Mouse (Mus musculus) stomach, embryonic 15.5 days (tissue): Measurements from ENCODE around the gene Auts2. TPM values are rescaled to one million over a fixed set of nuclear protein-coding genes. Genes with fewer than 3 reads are reported as not detected.

Experiments
- ATAC-seq: fragments of 200-750 bp; cut with Nextera tagmentation; 2 replicates; pipeline ENCODE4 v1.8.0; 2017; ENCODE audit warnings: low read depth, moderate number of reproducible peaks, moderate TSS enrichment; ENCODE audit not compliant: insufficient read depth, low FRiP score
- H3K27ac ChIP-seq: fragments of 300-500 bp; sonication (generic); 2 replicates; pipeline ENCODE4 v1.5.1; 2015; ENCODE audit warnings: mild to moderate bottlenecking, inconsistent platforms
- H3K27me3 ChIP-seq: fragments of 300-500 bp; sonication (generic); replicated peaks from 2 replicates; pipeline ENCODE4 v1.6.1; 2015; ENCODE audit warnings: inconsistent platforms
- H3K36me3 ChIP-seq: fragments of 300-500 bp; sonication (generic); 2 replicates; pipeline ENCODE4 v1.6.1; 2015; ENCODE audit warnings: inconsistent platforms
- H3K4me1 ChIP-seq: fragments of 300-500 bp; sonication (generic); 2 replicates; pipeline ENCODE4 v1.6.1; 2015; ENCODE audit warnings: inconsistent platforms
- H3K4me2 ChIP-seq: fragments of 300-500 bp; sonication (generic); 2 replicates; pipeline ENCODE4 v1.6.1; 2015; ENCODE audit warnings: mild to moderate bottlenecking, inconsistent platforms
- H3K4me3 ChIP-seq: fragments of 300-500 bp; sonication (generic); replicated peaks from 2 replicates; pipeline ENCODE4 v1.5.1; 2015; ENCODE audit warnings: inconsistent platforms
- H3K9ac ChIP-seq: fragments of 300-500 bp; sonication (generic); 2 replicates; pipeline ENCODE4 v1.6.1; 2015; ENCODE audit warnings: inconsistent platforms
- H3K9me3 ChIP-seq: fragments of 300-500 bp; sonication (generic); 2 replicates; pipeline ENCODE4 v1.6.1; 2016; ENCODE audit warnings: inconsistent platforms
- WGBS: fragments of 180-500 bp; shearing (Covaris S2); methylation state at CpG from one replicate; pipeline ENCODE4 v1.1.7; 2015; 5-methylcytosine and 5-hydroxymethylcytosine counted together
- polyA plus RNA-seq: library from polyadenylated mRNA; unstranded; fragments of >200 nt; fragmentation: Nextera tagmentation; extraction: Ambion mirVana; gene quantifications from 2 replicates; pipeline ENCODE4 v1.2.1, GENCODE M21; 2015

Auts2 gene
- polyA plus RNA-seq, 1 experiment from 2014 or later, result 25.5 TPM

GRCm38 (mm10) chr5:132029038-132029437 lies 514.1 kb downstream of the Auts2 start:
- H3K27me3 ChIP-seq, result no peaks in the 10 kb centered on the region
- no peak for ATAC-seq
- 55% methylated on average over 12 of the region's 12 CpGs for WGBS
- no peak overlapping the region for H3K27ac ChIP-seq
- H3K4me1 ChIP-seq, result no peaks in the 10 kb centered on the region
- no peak overlapping the region for H3K9ac ChIP-seq
- no peaks in the 10 kb centered on the region for H3K9me3 ChIP-seq
- no peaks in the 10 kb centered on the region for H3K36me3 ChIP-seq
- no peak overlapping the region for H3K4me2 ChIP-seq
- no peak overlapping the region for H3K4me3 ChIP-seq

DNA sequence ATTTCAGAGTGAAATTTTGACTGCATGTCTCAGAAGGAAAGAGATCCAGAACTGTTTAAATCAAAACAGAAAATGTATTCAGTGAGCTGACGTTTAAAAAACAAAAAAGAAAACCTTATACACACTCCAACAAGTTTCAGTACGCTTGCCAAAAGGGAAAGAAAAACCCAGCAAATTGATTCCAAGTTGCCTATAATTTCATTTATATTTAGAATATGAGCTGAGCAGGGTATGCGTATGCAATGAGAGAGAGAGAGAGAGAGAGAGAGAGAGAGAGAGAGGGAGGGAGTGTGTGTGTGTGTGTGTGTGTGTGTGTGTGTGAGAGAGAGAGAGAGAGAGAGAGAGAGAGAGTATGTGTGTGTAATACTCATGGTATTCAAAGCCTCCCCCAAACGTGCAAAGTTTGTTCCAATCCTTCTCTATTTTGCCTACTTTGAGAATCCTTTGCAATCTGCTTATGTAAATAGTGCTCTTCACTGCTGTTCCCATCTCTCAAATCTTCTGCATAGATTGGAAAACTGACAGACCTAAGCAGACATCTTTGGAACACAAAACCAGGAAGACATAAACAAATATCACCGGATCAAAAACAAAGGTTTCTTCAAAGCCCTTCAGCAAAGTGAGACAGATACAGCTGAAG lies 515.2 kb downstream of the Auts2 start:
- no peak overlapping the region for H3K9ac ChIP-seq
- H3K36me3 ChIP-seq, result no peaks in the 10 kb centered on the region
- WGBS, result 48% methylated on average over 5 of the region's 5 CpGs
- ATAC-seq, result no peak
- H3K4me1 ChIP-seq, result no peaks in the 10 kb centered on the region
- H3K4me3 ChIP-seq, result no peak overlapping the region
- no peak overlapping the region for H3K4me2 ChIP-seq
- H3K27ac ChIP-seq, result no peak overlapping the region
- H3K27me3 ChIP-seq, result no peaks in the 10 kb centered on the region
- H3K9me3 ChIP-seq, result no peaks in the 10 kb centered on the region

GRCm38 (mm10) chr5:132013296-132013695 lies 529.8 kb downstream of the Auts2 start:
- 91% methylated on average over 7 of the region's 7 CpGs for WGBS
- no peak for ATAC-seq
- Histone ChIP-seq H3K4me2 (no peak overlapping the region), H3K9ac (no peak overlapping the region), H3K27me3 (no peaks in the 10 kb centered on the region), H3K4me1 (no peaks in the 10 kb centered on the region), H3K4me3 (no peak overlapping the region), H3K27ac (no peak overlapping the region), H3K9me3 (no peaks in the 10 kb centered on the region), H3K36me3 (no peaks in the 10 kb centered on the region)

DNA sequence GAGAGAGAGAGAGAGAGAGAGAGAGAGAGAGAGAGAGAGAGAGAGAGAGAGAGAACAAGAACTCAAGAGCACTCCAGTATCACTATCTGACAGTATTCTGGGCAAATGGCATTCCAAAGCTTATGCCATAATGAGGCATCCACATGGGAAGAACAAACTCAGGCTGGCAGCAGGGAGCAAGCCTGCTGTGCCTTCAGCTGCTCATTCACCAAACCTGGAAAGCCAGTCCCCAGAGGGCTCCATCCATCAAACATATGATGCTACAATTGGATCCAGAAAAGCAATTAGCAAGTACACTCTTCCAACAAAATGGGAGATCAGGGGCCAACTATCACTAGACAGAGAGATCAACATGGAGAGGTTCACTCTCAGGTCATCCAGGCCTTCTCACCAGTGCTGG lies 531.3 kb downstream of the Auts2 start:
- no peaks in the 10 kb centered on the region for H3K4me1 ChIP-seq
- H3K27me3 ChIP-seq, result no peaks in the 10 kb centered on the region
- H3K4me3 ChIP-seq, result no peak overlapping the region
- ATAC-seq, result no peak
- no peak overlapping the region for H3K27ac ChIP-seq
- no peak overlapping the region for H3K4me2 ChIP-seq
- no peaks in the 10 kb centered on the region for H3K9me3 ChIP-seq
- H3K9ac ChIP-seq, result no peak overlapping the region
- no peaks in the 10 kb centered on the region for H3K36me3 ChIP-seq

DNA sequence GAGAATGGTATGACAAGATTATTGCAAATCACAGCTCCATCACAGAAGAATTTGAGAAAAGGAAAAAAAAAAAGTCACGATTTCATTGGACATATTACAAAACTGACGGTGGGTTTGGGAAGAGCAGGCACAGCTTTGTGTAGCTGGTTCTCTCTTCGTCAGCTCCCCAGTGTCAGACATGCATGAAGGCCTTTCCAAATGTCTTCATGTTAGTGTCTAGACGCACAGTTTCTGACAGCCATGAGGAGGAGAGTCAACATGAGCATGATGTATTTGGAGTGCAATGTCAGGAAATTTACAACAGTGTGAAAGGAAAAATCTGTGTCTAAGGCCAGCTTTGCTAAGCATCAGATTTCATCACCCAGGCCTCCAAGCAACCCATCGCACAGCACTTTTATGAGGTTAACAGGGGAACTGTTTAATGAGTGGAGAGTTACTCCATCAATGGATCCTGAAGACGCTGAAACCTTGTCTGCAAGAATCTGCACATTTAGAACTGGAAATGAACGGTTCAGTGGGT lies 534.4 kb downstream of the Auts2 start:
- Histone ChIP-seq H3K36me3 (no peaks in the 10 kb centered on the region), H3K9me3 (no peaks in the 10 kb centered on the region), H3K4me2 (no peak overlapping the region), H3K27ac (no peak overlapping the region), H3K9ac (no peak overlapping the region), H3K4me3 (no peak overlapping the region), H3K27me3 (no peaks in the 10 kb centered on the region), H3K4me1 (no peaks in the 10 kb centered on the region)
- 47% methylated on average over 7 of the region's 7 CpGs for WGBS
- ATAC-seq, result no peak

GRCm38 (mm10) chr5:132007907-132008306 lies 535.2 kb downstream of the Auts2 start:
- Histone ChIP-seq H3K4me2 (no peak overlapping the region), H3K9me3 (no peaks in the 10 kb centered on the region), H3K4me1 (no peaks in the 10 kb centered on the region), H3K27ac (no peak overlapping the region), H3K27me3 (no peaks in the 10 kb centered on the region), H3K4me3 (no peak overlapping the region), H3K9ac (no peak overlapping the region), H3K36me3 (no peaks in the 10 kb centered on the region)
- 89% methylated on average over 4 of the region's 4 CpGs for WGBS
- no peak for ATAC-seq

DNA sequence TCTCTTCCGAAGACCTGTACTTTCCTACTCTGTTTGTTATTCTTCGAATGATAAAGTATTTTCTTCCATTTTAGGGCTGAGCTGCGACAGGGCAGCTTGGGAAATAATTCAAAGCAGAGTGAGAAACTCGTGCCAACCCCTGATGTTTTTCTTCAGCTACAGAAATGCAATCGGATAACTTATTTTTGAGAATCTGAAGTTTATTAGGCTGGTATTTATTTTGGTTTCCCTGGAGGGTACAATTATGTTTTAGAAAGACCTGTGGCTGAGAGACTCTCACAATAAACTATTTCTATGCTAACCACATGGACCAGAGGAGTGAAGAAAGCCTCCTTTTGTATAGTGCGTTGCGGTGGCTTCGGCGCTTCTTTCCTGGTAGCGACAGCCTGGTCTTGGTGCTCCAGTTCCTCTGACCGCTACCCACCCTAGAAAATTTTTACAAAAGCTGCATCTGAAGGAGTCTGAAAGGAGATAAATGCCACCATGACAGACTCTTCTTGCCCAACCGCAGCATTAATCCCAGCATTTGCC lies 550.4 kb downstream of the Auts2 start:
- ATAC-seq, result no peak
- H3K9me3 ChIP-seq, result no peaks in the 10 kb centered on the region
- no peak overlapping the region for H3K9ac ChIP-seq

DNA sequence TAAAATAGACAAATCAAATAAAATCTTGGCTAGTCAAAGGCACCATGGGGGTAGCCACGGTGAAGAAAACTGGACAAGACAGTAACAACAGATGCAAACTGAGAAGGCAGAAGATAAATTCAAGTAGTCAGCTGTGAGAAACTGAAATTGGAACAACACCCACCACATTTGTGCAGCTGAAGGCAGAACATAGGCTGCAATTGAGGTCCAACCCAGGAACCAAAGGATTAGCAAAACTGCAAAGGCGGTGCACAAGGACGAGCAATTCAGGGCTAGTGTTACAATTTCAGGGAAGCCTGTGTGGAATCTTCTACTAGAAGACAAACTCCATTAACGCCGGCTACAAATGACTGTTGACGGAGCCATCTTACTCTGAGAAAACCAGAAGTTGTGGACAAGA lies 550.9 kb downstream of the Auts2 start:
- Histone ChIP-seq H3K4me3 (no peak overlapping the region), H3K4me2 (no peak overlapping the region), H3K27ac (0 out of 2 replicates have a peak overlapping the region, but pooled peaks have one; percentile 40), H3K27me3 (no peaks in the 10 kb centered on the region), H3K9me3 (no peaks in the 10 kb centered on the region), H3K9ac (no peak overlapping the region), H3K4me1 (no peaks in the 10 kb centered on the region), H3K36me3 (no peaks in the 10 kb centered on the region)
- no peak for ATAC-seq
- 65% methylated on average over 6 of the region's 6 CpGs for WGBS

More for the DNA sequence above, 550.4 kb downstream of the Auts2 start:
- Histone ChIP-seq H3K4me1 (no peaks in the 10 kb centered on the region), H3K36me3 (no peaks in the 10 kb centered on the region), H3K27ac (peak overlapping the region; percentile 40; the same call in 1 of the 2 replicates), H3K4me2 (no peak overlapping the region), H3K4me3 (no peak overlapping the region), H3K27me3 (no peaks in the 10 kb centered on the region)
- WGBS, result 65% methylated on average over 12 of the region's 12 CpGs

DNA sequence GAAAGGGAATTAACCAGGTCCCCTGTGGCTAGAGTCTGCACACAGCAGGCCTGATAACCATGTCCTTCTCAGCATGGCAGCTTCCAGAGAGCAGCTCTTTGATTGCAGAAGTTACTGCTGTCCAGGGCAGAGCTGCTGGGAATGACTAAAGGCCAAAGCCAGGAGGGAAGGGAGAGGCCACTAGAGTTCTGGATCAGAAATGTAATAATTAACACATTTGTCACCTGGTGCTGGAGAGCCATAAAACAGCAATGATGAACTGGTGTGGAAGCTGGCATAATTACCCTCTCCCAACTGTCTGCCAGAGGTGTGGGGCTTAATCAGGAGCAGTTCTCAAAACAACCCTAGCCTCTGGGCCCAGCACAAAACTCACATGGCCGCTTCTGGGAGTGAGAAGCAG lies 552.6 kb downstream of the Auts2 start:
- Histone ChIP-seq H3K9me3 (no peaks in the 10 kb centered on the region), H3K9ac (no peak overlapping the region), H3K4me2 (no peak overlapping the region), H3K36me3 (no peaks in the 10 kb centered on the region), H3K4me3 (no peak overlapping the region), H3K27ac (no peak overlapping the region), H3K27me3 (no peaks in the 10 kb centered on the region), H3K4me1 (no peaks in the 10 kb centered on the region)
- no peak for ATAC-seq
- 74% methylated on average over 1 of the region's 1 CpGs for WGBS

DNA sequence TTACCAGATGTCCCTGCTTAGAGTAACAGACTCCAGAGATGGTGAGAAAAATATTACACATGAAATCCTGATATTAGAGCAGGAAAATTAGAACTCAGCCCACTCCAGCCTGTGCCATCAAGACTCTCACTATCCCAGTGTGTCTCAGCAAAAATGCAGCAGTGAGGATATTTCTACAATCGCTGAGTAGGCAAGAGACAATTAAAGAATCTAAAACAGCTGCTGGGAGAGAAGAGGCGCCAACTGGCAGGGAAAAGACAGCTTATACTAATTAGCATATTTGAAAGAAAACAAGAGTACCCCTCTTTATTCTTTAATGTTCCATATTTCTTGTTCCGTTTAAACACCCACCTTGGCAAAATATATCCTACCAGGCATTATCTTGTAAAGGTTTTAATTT lies 561.7 kb downstream of the Auts2 start:
- WGBS, result 75% methylated on average over 3 of the region's 3 CpGs
- no peak overlapping the region for H3K27ac ChIP-seq
- no peak overlapping the region for H3K4me2 ChIP-seq
- ATAC-seq, result no peak
- H3K4me1 ChIP-seq, result no peaks in the 10 kb centered on the region
- no peaks in the 10 kb centered on the region for H3K27me3 ChIP-seq
- H3K9ac ChIP-seq, result no peak overlapping the region
- no peaks in the 10 kb centered on the region for H3K9me3 ChIP-seq
- H3K4me3 ChIP-seq, result no peak overlapping the region
- H3K36me3 ChIP-seq, result no peaks in the 10 kb centered on the region

DNA sequence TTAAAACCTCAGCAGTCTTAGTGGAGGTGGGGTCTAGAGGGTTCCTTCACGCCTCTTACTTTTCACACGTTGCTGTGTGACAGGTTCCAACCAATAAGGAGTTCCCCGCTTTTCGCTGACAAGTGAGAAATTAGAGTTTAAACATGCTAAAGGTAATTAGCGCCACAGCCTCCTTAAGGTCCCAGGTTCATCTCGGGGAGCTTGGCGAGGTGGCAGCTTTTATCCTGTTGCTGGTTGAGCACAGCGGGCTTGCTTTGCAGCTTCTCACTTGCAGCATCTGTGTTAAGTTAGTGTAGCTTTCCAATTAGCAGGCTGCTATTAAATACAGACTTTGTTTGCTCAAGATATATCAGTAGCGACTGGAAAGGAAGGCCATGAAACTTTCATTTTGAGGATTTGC lies 564.2 kb downstream of the Auts2 start:
- Histone ChIP-seq H3K4me1 (no peaks in the 10 kb centered on the region), H3K4me3 (no peak overlapping the region), H3K4me2 (no peak overlapping the region), H3K27ac (no peak overlapping the region), H3K9me3 (no peaks in the 10 kb centered on the region), H3K9ac (no peak overlapping the region), H3K36me3 (no peaks in the 10 kb centered on the region), H3K27me3 (no peaks in the 10 kb centered on the region)
- ATAC-seq, result no peak
- 46% methylated on average over 9 of the region's 9 CpGs for WGBS

- Histone ChIP-seq H3K4me1 (no peaks in the 10 kb centered on the region), H3K9me3 (no peaks in the 10 kb centered on the region), H3K27me3 (no peaks in the 10 kb centered on the region), H3K27ac (no peak overlapping the region), H3K4me3 (no peak overlapping the region), H3K4me2 (no peak overlapping the region), H3K36me3 (no peaks in the 10 kb centered on the region), H3K9ac (no peak overlapping the region)
- no peak for ATAC-seq
- WGBS, result 64% methylated on average over 3 of the region's 3 CpGs
These were observed 565.6 kb downstream of the Auts2 start for GRCm38 (mm10) chr5:131977497-131977896.

- no peak overlapping the region for H3K9ac ChIP-seq
- H3K36me3 ChIP-seq, result no peaks in the 10 kb centered on the region
- H3K4me3 ChIP-seq, result no peak overlapping the region
- 82% methylated on average over 2 of the region's 2 CpGs for WGBS
- H3K4me1 ChIP-seq, result no peaks in the 10 kb centered on the region
- ATAC-seq, result no peak
- H3K27me3 ChIP-seq, result no peaks in the 10 kb centered on the region
- H3K27ac ChIP-seq, result no peak overlapping the region
- no peaks in the 10 kb centered on the region for H3K9me3 ChIP-seq
- H3K4me2 ChIP-seq, result no peak overlapping the region
These were observed 571.2 kb downstream of the Auts2 start for GRCm38 (mm10) chr5:131971901-131972300.
